Mouse (Mus musculus): ENCODE measurements at regions not wholly inside any gene's neighbourhood (a gene's known extent, or its start where the extent isn't known, plus 50 kb on each side); places are given as distances from the start of the nearest gene placed in this dataset.

GRCm38 (mm10) chr8:12500291-12500690, 72.5 kb upstream of the Spaca7 start:
- TF ChIP-seq CTCF (IDR thresholded peaks at IDR 0.05; ENCODE audit: extremely low read depth, insufficient read depth, low read length) (no peak), POLR2A (IDR thresholded peaks at IDR 0.05; ENCODE audit: extremely low read depth, insufficient read depth, low read length) (no peak)

Data from cortical plate, adult 2 months (tissue).